In genomic region chr13:3632551-3632950, GRCm38 (mm10) we compare ENCODE assay signal across 11 mouse cellular contexts.
"Had no signal": no experiment of that assay in that cellular context is flagged by ENCODE, and none has a peak within 500 bp of the region (broad histone marks: within the 10 kb centered on the region; RNA-seq: fewer than 3 reads in every experiment).

No protein-coding gene starts in this region.

- DNase-seq: liver, embryonic 13.5 days; liver, postnatal 0 days; lung, adult 2 months; lung, postnatal 4 days; midbrain, embryonic 14.5 days; right cerebral cortex, postnatal 14 days; right cerebral cortex, postnatal 4 days; spleen, adult 18-20 months; thymus, adult 2 months; thymus, postnatal 25 days; thymus, postnatal 4 days had no signal
